ENCODE assay signal across 9 mouse cellular contexts in genomic region chr6:129423040-129423733, GRCm38 (mm10). TPM values are rescaled to one million over a fixed set of nuclear protein-coding genes. Genes with fewer than 3 reads are reported as not detected.
DNase-seq lines count a peak whose midpoint lies in the region; ATAC-seq and TF ChIP-seq lines count a peak whose summit lies in the region.
"Had no signal": no experiment of that assay in that cellular context is flagged by ENCODE, and none has a peak within 500 bp of the region (broad histone marks: within the 10 kb centered on the region; RNA-seq: fewer than 3 reads in every experiment).

No protein-coding gene starts in this region.

- WGBS in kidney, adult 2 months, result 49% methylated on average over 4 of the region's 4 CpGs
- WGBS in stomach, postnatal 0 days, result 50% methylated on average over 4 of the region's 4 CpGs

- H3K27me3 ChIP-seq in kidney, adult 2 months (replicated peaks; ENCODE audit: control insufficient read depth, insufficient read depth, low read length), result no peaks in the 10 kb centered on the region; the same call in 1 of the 2 replicates
- H3K27me3 ChIP-seq in stomach, postnatal 0 days (ENCODE audit: control insufficient read depth, insufficient read depth, low read length), result no peaks in the 10 kb centered on the region

- in situ Hi-C loops in ES-E14 (cut with MboI; ENCODE audit: low sequenced_read_pairs in 2 of 2, unreplicated experiment in 2 of 2), result no loop called here

- H3K4me1 ChIP-seq in ES-E14 (ENCODE audit: control insufficient read depth in 2 of 2, insufficient read depth in 2 of 2, low read length in 2 of 2, poor library complexity in 1 of 2), result no peaks in the 10 kb centered on the region
- 0 out of 2 replicates have a peak, but pooled peaks cover 7% of the 10 kb centered on the region for H3K4me1 ChIP-seq in kidney, adult 2 months (ENCODE audit: control insufficient read depth, insufficient read depth, low read length)
- H3K4me1 ChIP-seq in stomach, postnatal 0 days (replicated peaks; ENCODE audit: control insufficient read depth, insufficient read depth), result no peaks in the 10 kb centered on the region; the same call in 1 of the 2 replicates

- H3K36me3 ChIP-seq in ES-E14 (ENCODE audit: control insufficient read depth, insufficient read depth, low read length, poor library complexity, severe bottlenecking), result no peaks in the 10 kb centered on the region
- no peaks in the 10 kb centered on the region for H3K36me3 ChIP-seq in kidney, adult 2 months (ENCODE audit: control insufficient read depth, insufficient read depth, low read length)
- H3K36me3 ChIP-seq in stomach, postnatal 0 days (ENCODE audit: control insufficient read depth, insufficient read depth, low read length), result no peaks in the 10 kb centered on the region

- H3K9ac ChIP-seq in ES-E14 (ENCODE audit: insufficient read depth, low read depth, low read length, poor library complexity, severe bottlenecking), result no peak overlapping the region
- H3K9ac ChIP-seq in stomach, postnatal 0 days (ENCODE audit: low read length), result no peak overlapping the region

- DNase-seq in frontal cortex, postnatal 36 days (ENCODE audit: low spot score in 2 of 2), result no peak
- DNase-seq in ES-E14 (ENCODE audit: low read depth, low spot score), result peak; percentile 4
- peak; percentile 50 for DNase-seq in gastrocnemius, postnatal 14 days
- peak; percentile 46 for DNase-seq in kidney, adult 2 months
- DNase-seq in stomach, postnatal 0 days (ENCODE audit: low spot score), result peak; percentile 57
- DNase-seq in thymus, postnatal 10 days (ENCODE audit: low spot score in 2 of 2), result no peak
- no peak for DNase-seq in embryo, embryonic 10 days (ENCODE audit: low spot score)

- no peak overlapping the region for H3K4me2 ChIP-seq in stomach, postnatal 0 days (replicated peaks; ENCODE audit: low read depth)

- H3K27ac ChIP-seq in ES-E14 (ENCODE audit: insufficient read depth, low read depth, low read length, poor library complexity, severe bottlenecking), result no peak overlapping the region
- no peak overlapping the region; the same call in 1 of the 2 replicates for H3K27ac ChIP-seq in kidney, adult 2 months (ENCODE audit: insufficient read depth, low read depth, low read length)
- H3K27ac ChIP-seq in stomach, postnatal 0 days (replicated peaks), result no peak overlapping the region

- no peak for TF ChIP-seq CTCF in kidney, adult 2 months (conservative IDR thresholded peaks at IDR 0.05; ENCODE audit: insufficient read depth, insufficient read length, low read depth, low read length)
- TF ChIP-seq CTCF in stomach, postnatal 0 days (IDR thresholded peaks at IDR 0.05; ENCODE audit: low read depth), result no peak

- no peak for TF ChIP-seq POLR2A in kidney, adult 2 months (IDR thresholded peaks at IDR 0.05; ENCODE audit: low read depth, low read length)

- H3K9me3 ChIP-seq in ES-E14 (ENCODE audit: control insufficient read depth, insufficient read depth, low read depth, low read length), result no peaks in the 10 kb centered on the region
- H3K9me3 ChIP-seq in stomach, postnatal 0 days (ENCODE audit: control insufficient read depth, low read length), result no peaks in the 10 kb centered on the region

- ATAC-seq in frontal cortex, adult (ENCODE audit: low TSS enrichment), result 0 out of 2 replicates have a peak, but pooled peaks have one; percentile 15
- ATAC-seq in stomach, postnatal 0 days (ENCODE audit: low FRiP score, low TSS enrichment), result peak; percentile 51

- no peak for TF ChIP-seq EP300 in stomach, postnatal 0 days (optimal IDR thresholded peaks at IDR 0.05)

- H3K4me3 ChIP-seq in ES-E14 (ENCODE audit: insufficient read depth in 1 of 2, low read depth in 1 of 2, low read length in 2 of 2, poor library complexity in 1 of 2, severe bottlenecking in 1 of 2), result no peak overlapping the region
- no peak overlapping the region for H3K4me3 ChIP-seq in kidney, adult 2 months (ENCODE audit: insufficient read depth, low read depth, low read length)
- H3K4me3 ChIP-seq in stomach, postnatal 0 days (ENCODE audit: low read depth, low read length), result no peak overlapping the region

- intact Hi-C loops in gastrocnemius, postnatal 14 days (cut with DNase I; ENCODE audit: low total_unique reads), result no loop called here

TF ChIP-seq in ES-E14, 5 proteins besides CTCF, POLR2A, EP300 and RAD21:
- TF ChIP-seq ZC3H11A (IDR thresholded peaks at IDR 0.05; ENCODE audit: borderline replicate concordance, low read depth, low read length) (no peak), MAFK (IDR thresholded peaks at IDR 0.05; ENCODE audit: insufficient read depth, low read depth, low read length) (no peak), CHD2 (IDR thresholded peaks at IDR 0.05; ENCODE audit: low read depth, low read length) (no peak), ZNF384 (IDR thresholded peaks at IDR 0.05; ENCODE audit: low read depth, low read length) (no peak), HCFC1 (IDR thresholded peaks at IDR 0.05; ENCODE audit: borderline replicate concordance, insufficient read depth, low read length) (no peak)

RNA-seq across cellular contexts. Expression of gene Clec9a, which starts 14.5 kb away (rescaled TPM):
- total RNA-seq in ES-E14 (2012; rRNA removed), result not detected in 2 replicates
- not detected for total RNA-seq in gastrocnemius, postnatal 14 days (2021)
- 0.42 and 0.86 TPM in 2 replicates for polyA plus RNA-seq in kidney, adult 2 months (2012; rRNA removed)
- polyA plus RNA-seq in stomach, postnatal 0 days (2015; fragmentation: Nextera tagmentation; extraction: Ambion mirVana), result 0.05 and 0.08 TPM in 2 replicates

RNA-seq across cellular contexts. Expression of gene Clec1b, which starts 26.1 kb away (rescaled TPM):
- total RNA-seq in ES-E14 (2012; rRNA removed), result not detected in 2 replicates
- under 1 TPM in 1 of 2 experiments, not detected in 1; 0.35 TPM for total RNA-seq in gastrocnemius, postnatal 14 days (2021)
- 0.24 and 0.41 TPM in 2 replicates for polyA plus RNA-seq in kidney, adult 2 months (2012; rRNA removed)
- polyA plus RNA-seq in stomach, postnatal 0 days (2015; fragmentation: Nextera tagmentation; extraction: Ambion mirVana), result 0.08 and 0.18 TPM in 2 replicates

RNA-seq across cellular contexts. Expression of gene Clec1a, which starts 28.6 kb away (rescaled TPM):
- not detected in 2 replicates for total RNA-seq in ES-E14 (2012; rRNA removed)
- total RNA-seq in gastrocnemius, postnatal 14 days (2021), result 1 to 10 TPM; 3.5 to 4.5 TPM
- 2.6 and 2.8 TPM in 2 replicates for polyA plus RNA-seq in kidney, adult 2 months (2012; rRNA removed)
- 0.85 and 1.2 TPM in 2 replicates for polyA plus RNA-seq in stomach, postnatal 0 days (2015; fragmentation: Nextera tagmentation; extraction: Ambion mirVana)

RNA-seq across cellular contexts. Expression of gene Clec12b, which starts 37.5 kb away (rescaled TPM):
- not detected in 2 replicates for total RNA-seq in ES-E14 (2012; rRNA removed)
- total RNA-seq in gastrocnemius, postnatal 14 days (2021), result not detected
- polyA plus RNA-seq in kidney, adult 2 months (2012; rRNA removed), result 0.06 and 0.12 TPM in 2 replicates
- polyA plus RNA-seq in stomach, postnatal 0 days (2015; fragmentation: Nextera tagmentation; extraction: Ambion mirVana), result 0.07 TPM in 1 of 2 replicates, not detected in the other
- polyA plus RNA-seq: embryonic facial prominence, embryonic 11.5 days had no signal

Comparison
In these comparisons a context has a peak if more than half of its experiments do, and no peak if none do; other contexts are left out.
1. DNase-seq: peak in ES-E14 (single experiment), gastrocnemius, postnatal 14 days (single experiment), kidney, adult 2 months (single experiment) and stomach, postnatal 0 days (single experiment); none in frontal cortex, postnatal 36 days (0 of 2), thymus, postnatal 10 days (0 of 2) and embryo, embryonic 10 days (single experiment).